ENCODE assay signal across 8 mouse cellular contexts in the genomic region with DNA sequence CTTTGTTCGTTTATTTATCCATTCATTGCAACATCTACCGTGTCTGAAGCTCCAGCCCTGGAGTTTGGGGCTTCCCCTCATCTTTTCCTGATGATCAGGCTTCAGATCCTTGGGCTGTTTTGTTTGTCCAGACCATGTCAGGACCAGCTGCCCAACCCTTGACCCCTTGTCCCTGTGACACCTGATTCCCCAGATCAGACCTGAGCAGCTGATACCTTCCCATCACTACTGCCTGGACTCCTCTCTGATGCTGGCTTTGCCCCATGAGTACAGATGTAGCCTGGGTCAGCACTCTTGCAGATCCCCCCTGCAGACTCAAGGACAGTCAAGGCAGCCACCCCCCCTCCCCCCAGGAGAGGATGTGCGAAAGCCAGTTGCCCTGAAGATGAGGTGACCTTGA. TPM values are rescaled to one million over a fixed set of nuclear protein-coding genes. Genes with fewer than 3 reads are reported as not detected.
DNase-seq lines count a peak whose midpoint lies in the region; ATAC-seq and TF ChIP-seq lines count a peak whose summit lies in the region.

No protein-coding gene starts in this region.

- TF ChIP-seq CTCF in heart, adult 2 months (IDR thresholded peaks at IDR 0.05), result no peak
- TF ChIP-seq CTCF in E14TG2a.4 (conservative IDR thresholded peaks at IDR 0.05; ENCODE audit: low read length), result no peak
- no peak for TF ChIP-seq CTCF in liver, embryonic 14.5 days (IDR thresholded peaks at IDR 0.05; ENCODE audit: low read depth)

- no peak overlapping the region for H3K9ac ChIP-seq in heart, adult 2 months (ENCODE audit: low read depth, low read length)
- peak overlapping the region; percentile 100 for H3K9ac ChIP-seq in forebrain, embryonic 16.5 days (replicated peaks; ENCODE audit: low read depth, low read length)
- H3K9ac ChIP-seq in liver, embryonic 14.5 days (replicated peaks), result no peak overlapping the region

- no peaks in the 10 kb centered on the region for H3K9me3 ChIP-seq in heart, embryonic 10.5 days
- H3K9me3 ChIP-seq in E14TG2a.4 (ENCODE audit: low read length), result no peaks in the 10 kb centered on the region
- H3K9me3 ChIP-seq in forebrain, embryonic 16.5 days (ENCODE audit: control insufficient read depth, low read length), result no peaks in the 10 kb centered on the region
- no peaks in the 10 kb centered on the region for H3K9me3 ChIP-seq in liver, embryonic 14.5 days (ENCODE audit: control insufficient read depth, low read length)

- H3K4me1 ChIP-seq in heart, embryonic 10.5 days, result peaks cover 35% of the 10 kb centered on the region
- peaks cover 8% of the 10 kb centered on the region for H3K4me1 ChIP-seq in heart, adult 2 months (ENCODE audit: control insufficient read depth, insufficient read depth, low read length)
- H3K4me1 ChIP-seq in E14TG2a.4 (replicated peaks; ENCODE audit: low read depth, low read length), result peaks cover 90% of the 10 kb centered on the region
- peaks cover 54% of the 10 kb centered on the region for H3K4me1 ChIP-seq in forebrain, embryonic 16.5 days (replicated peaks; ENCODE audit: control insufficient read depth, insufficient read depth, low read length)
- H3K4me1 ChIP-seq in liver, embryonic 14.5 days (replicated peaks; ENCODE audit: control insufficient read depth in 2 of 2, insufficient read depth in 2 of 2, low read length in 1 of 2), result peaks cover 0 to 10% of the 10 kb centered on the region in 2 experiments

- no peak for DNase-seq in heart, embryonic 10.5 days (ENCODE audit: low spot score)
- no peak for DNase-seq in heart, adult 2 months
- DNase-seq in liver, embryonic 14.5 days (ENCODE audit: low read depth in 3 of 3, low spot score in 3 of 3), result no peak
- DNase-seq in urinary bladder, postnatal 25 days (ENCODE audit: low spot score), result no peak
- no peak for DNase-seq in adrenal gland, adult (ENCODE audit: inconsistent age in 2 of 2, low spot score in 1 of 2)
- DNase-seq in left cerebral cortex, adult 8-10 months (ENCODE audit: low spot score in 2 of 2), result no peak

- no peak overlapping the region for H3K27ac ChIP-seq in heart, embryonic 10.5 days
- H3K27ac ChIP-seq in heart, adult 2 months, result no peak overlapping the region
- peak overlapping the region; percentile 99 for H3K27ac ChIP-seq in forebrain, embryonic 16.5 days (ENCODE audit: low read length)
- H3K27ac ChIP-seq in liver, embryonic 14.5 days, result no peak overlapping the region

- ATAC-seq in forebrain, embryonic 16.5 days, result no peak
- ATAC-seq in liver, embryonic 14.5 days (ENCODE audit: insufficient read depth), result no peak

- H3K27me3 ChIP-seq in heart, embryonic 10.5 days (ENCODE audit: insufficient read depth, poor library complexity, severe bottlenecking), result peaks cover 38% of the 10 kb centered on the region
- no peaks in the 10 kb centered on the region for H3K27me3 ChIP-seq in heart, adult 2 months (ENCODE audit: control insufficient read depth, insufficient read depth, low read length)
- H3K27me3 ChIP-seq in E14TG2a.4 (ENCODE audit: insufficient read depth, low read length), result peaks cover 15% of the 10 kb centered on the region; the same call in 1 of the 2 replicates
- H3K27me3 ChIP-seq in forebrain, embryonic 16.5 days (replicated peaks; ENCODE audit: control insufficient read depth, insufficient read depth, low read length), result no peaks in the 10 kb centered on the region
- peaks cover 38% of the 10 kb centered on the region for H3K27me3 ChIP-seq in liver, embryonic 14.5 days (ENCODE audit: control insufficient read depth, insufficient read depth, low read length)

- H3K4me3 ChIP-seq in heart, embryonic 10.5 days, result peak overlapping the region; percentile 88
- H3K4me3 ChIP-seq in heart, adult 2 months, result no peak overlapping the region
- peak overlapping the region; percentile 99 for H3K4me3 ChIP-seq in E14TG2a.4 (replicated peaks; ENCODE audit: low read length)
- H3K4me3 ChIP-seq in forebrain, embryonic 16.5 days (replicated peaks; ENCODE audit: low read length), result peak overlapping the region; percentile 67
- no peak overlapping the region for H3K4me3 ChIP-seq in liver, embryonic 14.5 days (ENCODE audit: insufficient read depth in 1 of 2, low read depth in 2 of 2, low read length in 2 of 2)

- intact Hi-C loops in heart, adult 2 months (cut with DNase I), result no loop called here

- 0 out of 2 replicates have a peak, but pooled peaks cover 2% of the 10 kb centered on the region for H3K79me2 ChIP-seq in heart, adult 2 months (replicated peaks; ENCODE audit: control insufficient read depth, insufficient read depth, low read length)

- peaks cover 29% of the 10 kb centered on the region for H3K36me3 ChIP-seq in heart, embryonic 10.5 days
- no peaks in the 10 kb centered on the region for H3K36me3 ChIP-seq in heart, adult 2 months (ENCODE audit: control insufficient read depth, insufficient read depth, low read length)
- H3K36me3 ChIP-seq in E14TG2a.4 (ENCODE audit: insufficient read depth, low read length), result peaks cover 54% of the 10 kb centered on the region
- H3K36me3 ChIP-seq in forebrain, embryonic 16.5 days (ENCODE audit: control insufficient read depth, insufficient read depth), result no peaks in the 10 kb centered on the region
- H3K36me3 ChIP-seq in liver, embryonic 14.5 days (replicated peaks; ENCODE audit: control insufficient read depth, insufficient read depth, low read depth), result no peaks in the 10 kb centered on the region

- 35% methylated on average over 3 of the region's 3 CpGs for WGBS in heart, embryonic 10.5 days
- 60% methylated on average over 3 of the region's 3 CpGs for WGBS in heart, adult 2 months
- 3% methylated on average over 3 of the region's 3 CpGs for WGBS in forebrain, embryonic 16.5 days
- WGBS in liver, embryonic 14.5 days (ENCODE audit: insufficient replicate concordance), result 39% methylated on average over 3 of the region's 3 CpGs

- TF ChIP-seq POLR2A in heart, adult 2 months (IDR thresholded peaks at IDR 0.05; ENCODE audit: insufficient read depth, low read depth, low read length), result no peak

- H3K4me2 ChIP-seq in forebrain, embryonic 16.5 days (ENCODE audit: low read length), result peak overlapping the region; percentile 98
- H3K4me2 ChIP-seq in liver, embryonic 14.5 days (ENCODE audit: low read depth), result peak overlapping the region; percentile 80; the same call in 1 of the 2 replicates

- TF ChIP-seq EP300 in heart, adult 2 months (IDR thresholded peaks at IDR 0.05; ENCODE audit: insufficient read depth, low read depth, low read length), result no peak
- no peak for TF ChIP-seq EP300 in liver, embryonic 14.5 days (IDR thresholded peaks at IDR 0.05; ENCODE audit: low read depth)

RNA-seq across cellular contexts. Expression of gene Sbk1, which starts 1.7 kb away (rescaled TPM):
- 16.3 and 33.5 TPM in 2 replicates for polyA plus RNA-seq in heart, embryonic 10.5 days (2016; fragmentation: Nextera tagmentation; extraction: Ambion mirVana)
- total RNA-seq in heart, adult 2 months (2021), result 10 to 100 TPM; 61.9 to 87.4 TPM
- 44.5 and 55.4 TPM in 2 replicates for polyA plus RNA-seq in heart, adult 2 months (2012; rRNA removed)
- polyA plus RNA-seq in forebrain, embryonic 16.5 days (2015; fragmentation: Nextera tagmentation; extraction: Ambion mirVana), result 295 and 323 TPM in 2 replicates
- 0.86 and 1.4 TPM in 2 replicates for polyA plus RNA-seq in liver, embryonic 14.5 days (2012; rRNA removed)
- 0.87 and 0.90 TPM in 2 replicates for polyA plus RNA-seq in liver, embryonic 14.5 days (2014; fragmentation: Nextera tagmentation; extraction: Ambion mirVana)
- 10 to 100 TPM; 50.0 to 62.1 (median 56.5) TPM for total RNA-seq in left cerebral cortex, adult 8-10 months (2022)

Comparison
In these comparisons a context has a peak if more than half of its experiments do, and no peak if none do; other contexts are left out.
1. H3K4me3 ChIP-seq: peak in heart, embryonic 10.5 days (single experiment), E14TG2a.4 (single experiment) and forebrain, embryonic 16.5 days (single experiment); none in heart, adult 2 months (single experiment) and liver, embryonic 14.5 days (0 of 2).